Mouse (Mus musculus): ENCODE data around the gene Xpot. TPM values are rescaled to one million over a fixed set of nuclear protein-coding genes. Genes with fewer than 3 reads are reported as not detected.

Xpot gene
- polyA plus RNA-seq, 1 experiment from 2014 or later: 46.3 TPM

GRCm38 (mm10) chr10:121585791-121586642, 40.1 kb downstream of the Xpot start:
- 4% methylated on average over 45 of the region's 48 CpGs for WGBS
- Histone ChIP-seq H3K27me3 (replicated peaks) (no peaks in the 10 kb centered on the region), H3K27ac (peak overlapping the region; percentile 20; the same call in 1 of the 2 replicates), H3K9ac (peak overlapping the region; percentile 93), H3K36me3 (peaks cover 34% of the 10 kb centered on the region), H3K4me1 (peaks cover 10% of the 10 kb centered on the region; the same call in 1 of the 2 replicates), H3K4me3 (peak overlapping the region; percentile 89), H3K4me2 (replicated peaks) (peak overlapping the region; percentile 87), H3K9me3 (no peaks in the 10 kb centered on the region)
- peak; percentile 83 for ATAC-seq (ENCODE audit: low FRiP score, low read depth)

DNA sequence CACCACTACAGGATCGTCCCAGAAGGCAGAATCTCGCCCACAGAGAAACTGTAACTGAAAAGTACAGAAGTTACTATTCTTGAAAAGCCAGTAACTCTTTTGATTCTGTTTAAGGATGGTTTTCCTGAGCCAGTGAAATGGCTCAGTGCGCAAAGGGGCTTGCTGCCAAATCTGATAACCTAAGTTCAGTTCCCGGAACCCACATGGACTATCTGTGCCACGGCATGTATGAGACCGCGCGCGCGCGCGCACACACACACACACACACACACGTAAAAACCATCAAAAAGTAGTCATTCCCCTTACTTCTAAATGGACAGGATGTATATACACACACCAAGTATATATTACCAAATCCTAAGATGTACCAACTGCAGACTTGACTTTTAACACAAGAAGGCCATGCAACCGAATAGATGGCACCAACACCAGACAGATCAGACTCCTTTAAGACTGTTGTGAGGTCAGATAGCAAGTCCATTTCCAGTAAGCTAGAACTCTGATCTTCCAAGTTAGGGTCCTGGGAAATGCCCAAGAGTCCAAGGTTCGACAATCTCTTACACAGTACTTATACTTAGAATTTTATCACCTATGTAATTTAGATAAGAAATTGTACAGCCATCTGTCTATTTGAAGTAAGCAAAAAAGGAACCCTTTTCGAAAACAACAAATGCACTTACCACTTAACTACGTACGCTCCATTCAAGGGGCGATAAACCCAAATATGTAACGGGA, 40.9 kb downstream of the Xpot start:
- H3K4me2 ChIP-seq (replicated peaks): peak overlapping the region; percentile 87
- H3K36me3 ChIP-seq: peaks cover 36% of the 10 kb centered on the region
- no peak for ATAC-seq (ENCODE audit: low FRiP score, low read depth)
- H3K9ac ChIP-seq: no peak overlapping the region
- peak overlapping the region; percentile 89 for H3K4me3 ChIP-seq
- H3K27me3 ChIP-seq (replicated peaks): no peaks in the 10 kb centered on the region
- peaks cover 10% of the 10 kb centered on the region; the same call in 1 of the 2 replicates for H3K4me1 ChIP-seq
- no peak overlapping the region for H3K27ac ChIP-seq
- 90% methylated on average over 20 of the region's 20 CpGs for WGBS
- no peaks in the 10 kb centered on the region for H3K9me3 ChIP-seq

DNA sequence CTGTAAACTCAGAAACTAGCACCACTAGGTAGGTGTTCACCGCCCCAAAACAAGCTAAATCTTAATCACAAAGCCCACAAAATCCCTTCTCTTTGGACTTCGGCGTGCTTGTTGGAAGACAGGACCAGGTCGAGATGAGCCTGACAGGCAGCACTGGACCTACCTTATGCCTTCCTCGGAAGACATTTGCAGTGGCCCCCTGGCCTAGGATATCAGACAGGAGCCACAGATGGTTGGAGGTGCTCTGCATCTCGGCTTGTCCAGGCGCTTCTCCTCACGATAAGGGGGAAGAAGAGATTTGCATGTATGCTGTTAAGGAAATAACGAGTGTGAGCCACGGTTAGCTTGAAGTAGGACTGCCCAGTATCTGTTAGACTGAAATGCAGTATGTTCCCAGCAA, 42.1 kb downstream of the Xpot start:
- H3K4me2 ChIP-seq (replicated peaks): no peak overlapping the region
- WGBS: 95% methylated on average over 10 of the region's 10 CpGs
- peaks cover 10% of the 10 kb centered on the region; the same call in 1 of the 2 replicates for H3K4me1 ChIP-seq
- H3K27ac ChIP-seq: no peak overlapping the region
- no peak overlapping the region for H3K4me3 ChIP-seq
- ATAC-seq (ENCODE audit: low FRiP score, low read depth): no peak
- no peaks in the 10 kb centered on the region for H3K9me3 ChIP-seq
- H3K27me3 ChIP-seq (replicated peaks): no peaks in the 10 kb centered on the region
- H3K36me3 ChIP-seq: peaks cover 38% of the 10 kb centered on the region
- H3K9ac ChIP-seq: no peak overlapping the region

- H3K27ac ChIP-seq: no peak overlapping the region
- H3K4me1 ChIP-seq: peaks cover 10% of the 10 kb centered on the region; the same call in 1 of the 2 replicates
- no peaks in the 10 kb centered on the region for H3K9me3 ChIP-seq
- WGBS: 94% methylated on average over 12 of the region's 12 CpGs
- H3K27me3 ChIP-seq (replicated peaks): no peaks in the 10 kb centered on the region
- H3K9ac ChIP-seq: no peak overlapping the region
- no peak for ATAC-seq (ENCODE audit: low FRiP score, low read depth)
- no peak overlapping the region for H3K4me3 ChIP-seq
- no peak overlapping the region for H3K4me2 ChIP-seq (replicated peaks)
- peaks cover 43% of the 10 kb centered on the region for H3K36me3 ChIP-seq
These were observed 43.1 kb downstream of the Xpot start for GRCm38 (mm10) chr10:121583016-121583415.

DNA sequence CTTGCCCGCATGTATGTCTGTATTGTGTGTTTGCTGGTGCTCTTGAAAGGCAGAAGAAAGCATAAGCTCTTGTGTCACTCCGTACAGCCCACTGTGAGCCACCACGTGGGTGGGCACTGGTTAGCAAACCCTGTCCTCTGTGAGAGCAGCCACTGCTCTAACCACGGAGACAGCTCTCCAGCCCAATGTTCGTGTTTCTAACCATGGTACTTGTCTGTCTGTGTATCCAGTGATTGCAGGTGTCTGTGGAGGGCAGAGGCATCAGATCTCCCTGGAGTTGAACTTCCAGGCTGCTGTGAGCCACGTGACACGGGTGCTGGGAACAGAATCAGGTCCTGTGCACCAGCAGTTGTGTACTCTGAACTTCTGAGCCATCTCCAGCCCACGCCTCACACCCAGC, 43.8 kb downstream of the Xpot start:
- Histone ChIP-seq H3K36me3 (peaks cover 46% of the 10 kb centered on the region), H3K4me2 (replicated peaks) (no peak overlapping the region), H3K9me3 (no peaks in the 10 kb centered on the region), H3K27me3 (replicated peaks) (no peaks in the 10 kb centered on the region), H3K27ac (no peak overlapping the region), H3K4me1 (peaks cover 10% of the 10 kb centered on the region; the same call in 1 of the 2 replicates), H3K4me3 (no peak overlapping the region), H3K9ac (no peak overlapping the region)
- WGBS: 95% methylated on average over 8 of the region's 8 CpGs
- no peak for ATAC-seq (ENCODE audit: low FRiP score, low read depth)

- H3K27me3 ChIP-seq (replicated peaks): no peaks in the 10 kb centered on the region
- 80% methylated on average over 6 of the region's 6 CpGs for WGBS
- H3K4me3 ChIP-seq: no peak overlapping the region
- H3K4me2 ChIP-seq (replicated peaks): no peak overlapping the region
- H3K9me3 ChIP-seq: no peaks in the 10 kb centered on the region
- H3K36me3 ChIP-seq: peaks cover 46% of the 10 kb centered on the region
- H3K27ac ChIP-seq: no peak overlapping the region
- H3K4me1 ChIP-seq: peaks cover 10% of the 10 kb centered on the region; the same call in 1 of the 2 replicates
- ATAC-seq (ENCODE audit: low FRiP score, low read depth): no peak
- H3K9ac ChIP-seq: no peak overlapping the region
These were observed 44.7 kb downstream of the Xpot start for GRCm38 (mm10) chr10:121581405-121581804.

DNA sequence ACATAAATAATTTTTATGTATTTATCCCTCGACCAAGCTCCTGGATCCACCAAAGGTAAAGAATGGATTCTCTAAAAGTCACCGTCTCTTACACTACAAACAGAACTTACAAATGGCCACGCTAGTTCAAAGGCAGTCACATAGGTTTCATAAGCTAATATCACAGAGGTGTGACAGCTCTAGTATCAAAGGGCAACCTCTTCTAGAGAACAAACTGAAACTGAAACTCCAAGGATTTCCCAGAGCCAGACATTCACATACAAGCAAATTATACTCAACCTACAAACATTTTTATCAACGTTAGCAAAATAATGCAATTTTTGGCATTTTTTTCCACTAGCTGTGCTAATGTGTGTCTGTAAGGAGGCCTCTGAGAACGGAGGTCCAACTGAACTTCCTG, 45.8 kb downstream of the Xpot start:
- H3K27ac ChIP-seq: no peak overlapping the region
- no peak overlapping the region for H3K9ac ChIP-seq
- no peaks in the 10 kb centered on the region for H3K9me3 ChIP-seq
- no peak overlapping the region for H3K4me3 ChIP-seq
- peaks cover 3% of the 10 kb centered on the region; the same call in 1 of the 2 replicates for H3K4me1 ChIP-seq
- H3K27me3 ChIP-seq (replicated peaks): no peaks in the 10 kb centered on the region
- 98% methylated on average over 5 of the region's 5 CpGs for WGBS
- no peak overlapping the region for H3K4me2 ChIP-seq (replicated peaks)
- no peak for ATAC-seq (ENCODE audit: low FRiP score, low read depth)
- H3K36me3 ChIP-seq: peaks cover 54% of the 10 kb centered on the region

- Histone ChIP-seq H3K4me1 (no peaks in the 10 kb centered on the region), H3K27me3 (replicated peaks) (no peaks in the 10 kb centered on the region), H3K36me3 (peaks cover 52% of the 10 kb centered on the region), H3K9ac (no peak overlapping the region), H3K4me3 (no peak overlapping the region), H3K9me3 (no peaks in the 10 kb centered on the region), H3K27ac (no peak overlapping the region), H3K4me2 (replicated peaks) (no peak overlapping the region)
- 92% methylated on average over 9 of the region's 9 CpGs for WGBS
- ATAC-seq (ENCODE audit: low FRiP score, low read depth): no peak
These were observed 49.8 kb downstream of the Xpot start for GRCm38 (mm10) chr10:121576372-121576771.

GRCm38 (mm10) chr10:121571511-121572147, 54.5 kb downstream of the Xpot start:
- no peaks in the 10 kb centered on the region for H3K9me3 ChIP-seq
- H3K4me2 ChIP-seq (replicated peaks): no peak overlapping the region
- H3K36me3 ChIP-seq: peaks cover 50% of the 10 kb centered on the region
- no peak overlapping the region for H3K9ac ChIP-seq
- no peaks in the 10 kb centered on the region for H3K27me3 ChIP-seq (replicated peaks)
- no peak for ATAC-seq (ENCODE audit: low FRiP score, low read depth)
- H3K4me3 ChIP-seq: no peak overlapping the region
- 96% methylated on average over 22 of the region's 22 CpGs for WGBS
- no peak overlapping the region for H3K27ac ChIP-seq
- 0 out of 2 replicates have a peak, but pooled peaks cover 4% of the 10 kb centered on the region for H3K4me1 ChIP-seq

DNA sequence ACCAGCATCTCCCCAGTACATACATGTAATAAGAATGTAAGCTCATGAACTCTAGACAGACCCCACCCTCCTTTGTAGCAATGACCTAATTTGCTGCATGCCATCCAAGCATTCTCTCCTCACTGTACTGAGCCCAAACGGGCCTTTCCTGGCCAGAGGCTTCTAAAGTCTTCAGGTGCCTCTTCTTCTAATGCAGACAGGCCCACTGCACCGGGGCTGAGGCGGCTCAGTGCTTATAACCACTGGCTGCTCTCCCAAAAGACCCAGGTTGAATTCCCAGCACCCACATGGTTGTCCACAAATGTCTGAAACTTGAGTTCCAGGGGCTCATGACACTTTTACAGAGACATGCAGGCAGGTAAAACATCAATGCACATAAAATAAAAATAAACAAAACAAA, 55.1 kb downstream of the Xpot start:
- Histone ChIP-seq H3K4me1 (0 out of 2 replicates have a peak, but pooled peaks cover 4% of the 10 kb centered on the region), H3K27me3 (replicated peaks) (no peaks in the 10 kb centered on the region), H3K4me3 (no peak overlapping the region), H3K36me3 (peaks cover 49% of the 10 kb centered on the region), H3K4me2 (replicated peaks) (no peak overlapping the region), H3K27ac (no peak overlapping the region), H3K9ac (no peak overlapping the region), H3K9me3 (no peaks in the 10 kb centered on the region)
- 98% methylated on average over 3 of the region's 3 CpGs for WGBS
- ATAC-seq (ENCODE audit: low FRiP score, low read depth): no peak

- peaks cover 46% of the 10 kb centered on the region for H3K36me3 ChIP-seq
- 77% methylated on average over 6 of the region's 6 CpGs for WGBS
- 0 out of 2 replicates have a peak, but pooled peaks cover 4% of the 10 kb centered on the region for H3K4me1 ChIP-seq
- no peak overlapping the region for H3K4me2 ChIP-seq (replicated peaks)
- no peak for ATAC-seq (ENCODE audit: low FRiP score, low read depth)
- H3K27me3 ChIP-seq (replicated peaks): no peaks in the 10 kb centered on the region
- H3K9me3 ChIP-seq: no peaks in the 10 kb centered on the region
- H3K27ac ChIP-seq: no peak overlapping the region
- no peak overlapping the region for H3K4me3 ChIP-seq
- no peak overlapping the region for H3K9ac ChIP-seq
These were observed 56.3 kb downstream of the Xpot start for GRCm38 (mm10) chr10:121569796-121570195.

Data from neural tube, embryonic 12.5 days (tissue).